Mouse (Mus musculus) duodenum, adult 2 months (tissue): Measurements from ENCODE around the gene Msi2. TPM values are rescaled to one million over a fixed set of nuclear protein-coding genes. Genes with fewer than 3 reads are reported as not detected.

Experiments used
- polyA plus RNA-seq: library from polyadenylated mRNA; depleted of rRNA; stranded (reverse); fragments of >200 nt; gene quantifications from 2 replicates; pipeline ENCODE4 v1.2.3, GENCODE M21; 2012; ENCODE audit warnings: low replicate concordance; rRNA removed

The Msi2 gene
- polyA plus RNA-seq = 7.1 and 14.3 TPM in 2 replicates

GRCm38 (mm10) chr11:88718050-88718765 is at the start of gene Msi2:
Msi2 (minus strand) TSS chr11:88718513.

GRCm38 (mm10) chr11:88293631-88294393 is 424.5 kb downstream of the Msi2 start, which contains the start of gene Ccdc182:
Ccdc182 (plus strand) TSS chr11:88294058.

Other genes starting within 250 kb of the Msi2 start
- gene Akap1, start 146.1 kb upstream of the Msi2 start, polyA plus RNA-seq = 21.7 and 31.1 TPM in 2 replicates
- gene Scpep1, start 237.0 kb upstream of the Msi2 start, polyA plus RNA-seq = 19.3 and 21.3 TPM in 2 replicates
- gene Elobl, start 248.4 kb upstream of the Msi2 start, polyA plus RNA-seq = 0.49 TPM in 1 of 2 replicates, not detected in the other